Mouse (Mus musculus) testis, postnatal 14 days (tissue): ENCODE measurements around the gene Slc4a5.
A peak's percentile ranks its signal among the peaks of the same experiment; 100 is the strongest.

ENCODE experiments used
- DNase-seq: peaks from one replicate; pipeline ENCODE4 v3.0.0; 2021; ENCODE audit warnings: low spot score

Gene Slc4a5

DNA sequence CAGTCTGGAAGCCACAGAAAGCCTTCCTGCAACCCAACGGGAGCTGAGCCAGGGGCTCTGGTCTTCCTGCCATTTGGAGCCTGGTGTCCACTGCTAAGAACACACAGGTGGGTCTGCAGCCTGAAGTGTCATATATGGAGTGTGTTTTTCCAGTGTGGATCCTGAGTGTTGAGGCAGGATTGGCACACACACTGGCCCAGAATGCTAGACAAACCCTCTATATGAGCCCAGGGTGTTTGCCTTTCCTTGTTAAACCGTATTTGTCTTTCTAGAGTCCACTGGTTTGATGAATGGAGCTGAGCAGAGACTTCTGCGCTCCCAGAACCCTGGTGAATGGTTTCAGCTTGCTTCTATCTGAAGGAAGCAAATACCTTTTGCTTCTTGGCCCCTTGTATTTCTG is at the start of gene Slc4a5:
TSS of gene Slc4a5 (plus strand) at position 15 of the 400 bp plus-strand sequence.
- DNase-seq = no peak

DNA sequence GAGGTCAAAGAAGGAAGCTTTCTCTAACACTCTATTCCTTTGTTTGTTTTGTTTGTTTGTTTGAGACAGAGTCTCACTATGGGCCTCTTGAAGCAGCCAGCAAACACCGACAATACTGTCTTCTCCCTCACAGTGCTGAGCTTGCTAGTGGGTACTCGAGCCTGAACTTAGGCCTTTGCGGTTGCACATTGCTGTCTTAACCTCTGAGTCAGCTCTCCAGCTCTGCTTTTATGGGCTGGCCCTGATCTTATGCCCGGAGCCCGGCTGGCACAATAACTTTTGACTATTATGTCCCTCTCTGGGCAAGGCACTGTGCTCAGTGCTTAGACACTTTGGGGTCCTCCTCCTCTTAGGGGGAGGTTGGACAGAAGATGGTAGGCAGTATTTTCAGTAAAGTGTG is 49.8 kb upstream of the Slc4a5 start:
- no peak for DNase-seq

- no peak for DNase-seq
Measured at GRCm38 (mm10) chr6:83171063-83171462, 48.6 kb upstream of the Slc4a5 start.

GRCm38 (mm10) chr6:83172240-83172920 is 47.2 kb upstream of the Slc4a5 start:
- DNase-seq = no peak

- no peak for DNase-seq
Measured at GRCm38 (mm10) chr6:83175996-83176395, 43.6 kb upstream of the Slc4a5 start.

DNA sequence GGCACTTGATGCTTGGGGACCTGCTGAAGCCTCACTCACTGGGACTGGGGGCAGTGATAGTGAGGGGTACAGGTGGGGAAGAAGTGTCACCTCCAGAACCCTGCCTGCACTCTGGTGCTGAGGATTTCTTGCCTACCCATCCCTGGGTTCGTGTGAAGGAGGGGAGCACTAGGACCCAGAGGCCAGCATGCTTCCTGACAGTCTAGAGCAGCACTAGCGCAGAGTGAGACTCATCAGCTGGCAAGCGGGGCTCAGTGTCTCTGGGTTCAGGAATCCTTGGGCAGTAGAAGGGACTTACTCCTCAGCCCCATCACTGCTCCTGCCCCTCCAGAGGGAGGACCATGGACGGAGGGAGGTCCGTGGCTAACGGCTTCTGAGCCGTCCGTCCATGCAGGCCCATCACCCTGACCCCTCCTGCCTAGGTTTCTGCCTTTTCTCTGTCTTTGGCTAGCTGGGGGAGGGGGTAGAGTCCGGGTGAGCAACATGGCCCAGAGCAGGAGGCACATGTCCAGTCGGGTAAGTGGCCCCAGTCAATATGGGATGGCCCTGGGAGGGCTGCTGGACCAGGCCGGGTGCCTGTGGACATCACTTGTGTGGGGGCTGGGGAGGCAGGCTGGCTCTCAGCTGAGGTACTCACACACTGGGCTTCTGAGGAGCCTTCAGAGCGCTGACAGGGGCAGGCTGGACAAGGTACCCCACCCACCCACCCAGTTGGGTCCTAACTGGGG is 40.1 kb upstream of the Slc4a5 start:
- no peak for DNase-seq

DNA sequence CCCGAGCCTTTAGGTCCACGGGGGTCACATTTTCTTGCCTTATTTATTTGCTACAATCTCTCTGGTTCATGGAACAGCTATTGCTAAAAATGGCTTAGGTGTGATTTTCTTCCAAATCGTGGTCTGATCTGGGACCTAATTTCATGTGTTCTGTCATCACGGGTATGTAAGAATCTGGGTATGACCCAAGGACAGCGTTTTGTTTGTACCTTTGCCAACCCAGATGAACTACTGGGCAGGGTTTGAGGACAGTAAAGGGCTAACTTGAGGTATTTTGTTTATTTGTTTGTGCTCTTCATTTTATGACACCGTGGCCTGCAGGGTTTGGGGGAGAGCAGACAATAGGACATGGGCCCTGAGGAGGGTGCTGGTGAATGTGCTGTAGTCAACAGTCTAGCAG is 39.0 kb upstream of the Slc4a5 start:
- no peak for DNase-seq

GRCm38 (mm10) chr6:83184858-83185435 is 34.7 kb upstream of the Slc4a5 start:
- no peak for DNase-seq

- peak; percentile 64 for DNase-seq
Measured at GRCm38 (mm10) chr6:83185895-83186861, 33.5 kb upstream of the Slc4a5 start.

GRCm38 (mm10) chr6:83186946-83187345 is 32.7 kb upstream of the Slc4a5 start:
- DNase-seq = no peak

DNA sequence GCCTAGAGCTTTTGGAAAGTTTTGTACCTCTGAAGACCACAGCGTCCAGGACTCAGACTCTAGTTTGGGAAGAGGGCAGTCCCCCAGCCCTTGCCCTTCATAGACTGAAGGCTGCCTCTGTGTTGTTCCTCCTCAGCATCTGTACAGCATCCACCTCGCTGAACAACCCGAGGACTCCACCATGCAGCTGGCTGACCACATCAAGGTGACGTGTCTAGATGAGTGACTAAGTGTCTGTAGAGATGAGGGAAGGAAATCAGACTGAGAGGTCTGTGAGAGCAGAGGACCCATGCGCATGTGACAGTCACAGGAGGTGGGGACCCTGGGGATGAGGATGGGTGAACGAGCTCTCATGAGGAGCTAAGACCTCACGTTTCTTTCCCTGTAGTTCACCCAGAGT is 26.1 kb upstream of the Slc4a5 start:
- DNase-seq = no peak

DNA sequence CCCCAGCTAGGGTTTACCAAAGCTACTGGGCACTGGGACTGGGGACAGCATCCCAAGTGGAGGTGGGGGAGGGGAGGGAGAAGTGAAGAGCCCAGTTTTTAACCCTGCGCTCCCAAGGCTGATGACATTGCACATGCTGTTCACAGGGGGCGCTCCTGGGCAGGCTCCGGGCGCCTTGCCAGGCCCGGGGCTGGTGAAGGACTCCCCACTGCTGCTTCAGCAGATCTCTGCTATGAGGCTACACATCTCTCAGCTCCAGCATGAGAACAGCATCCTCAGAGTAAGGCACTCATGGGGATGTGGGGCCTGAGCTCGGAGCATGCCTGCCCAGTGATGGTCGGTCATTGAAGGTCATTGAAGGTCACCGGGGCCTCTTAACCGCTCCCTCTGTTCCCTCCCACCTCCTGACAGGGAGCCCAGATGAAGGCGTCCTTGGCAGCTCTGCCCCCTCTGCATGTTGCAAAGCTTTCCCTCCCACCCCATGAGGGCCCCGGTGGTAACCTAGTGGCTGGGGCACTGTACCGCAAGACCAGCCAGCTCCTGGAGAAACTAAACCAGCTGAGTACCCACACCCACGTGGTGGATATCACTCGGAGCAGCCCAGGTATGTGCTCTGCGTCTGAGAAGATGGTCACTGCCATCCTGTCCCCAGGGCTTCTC is 22.2 kb upstream of the Slc4a5 start:
- peak; percentile 59 for DNase-seq

- DNase-seq = no peak
Measured at GRCm38 (mm10) chr6:83203320-83203719, 16.3 kb upstream of the Slc4a5 start.

- no peak for DNase-seq
Measured at GRCm38 (mm10) chr6:83205851-83206250, 13.8 kb upstream of the Slc4a5 start.

- no peak for DNase-seq
Measured at GRCm38 (mm10) chr6:83206321-83206720, 13.3 kb upstream of the Slc4a5 start.

DNA sequence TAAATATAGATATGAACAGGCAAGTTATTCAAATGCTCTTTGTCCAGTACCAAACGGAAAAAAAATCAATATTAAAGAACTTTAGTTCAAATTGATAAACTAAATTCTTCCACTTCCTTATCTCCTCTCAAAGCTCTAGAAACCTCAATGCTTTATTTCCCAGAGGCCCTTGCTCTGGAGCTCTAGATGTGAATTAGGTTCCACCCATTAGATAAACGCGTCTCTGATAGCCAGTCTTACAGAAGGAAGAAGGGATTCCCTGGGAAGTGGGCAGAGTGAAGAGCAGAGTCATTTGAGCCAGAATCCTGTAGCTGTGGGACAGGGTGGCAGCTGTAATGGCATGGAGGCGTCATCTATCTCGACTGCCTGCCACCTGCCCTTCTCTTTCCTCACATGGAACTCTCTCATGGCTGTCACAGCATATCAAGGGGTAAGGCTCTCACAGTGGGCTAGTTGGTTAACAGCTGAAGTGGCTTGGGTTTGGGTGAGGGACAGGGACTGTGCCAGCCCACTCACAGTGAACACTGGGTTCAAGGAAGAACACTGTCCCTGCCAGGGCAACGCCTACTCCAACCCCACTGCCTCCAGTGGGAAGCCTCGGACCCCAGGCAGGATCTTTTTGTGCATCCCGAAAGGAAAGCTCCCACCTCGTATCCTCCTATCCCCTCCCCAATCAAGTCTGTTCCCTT is 12.1 kb upstream of the Slc4a5 start:
- no peak for DNase-seq

DNA sequence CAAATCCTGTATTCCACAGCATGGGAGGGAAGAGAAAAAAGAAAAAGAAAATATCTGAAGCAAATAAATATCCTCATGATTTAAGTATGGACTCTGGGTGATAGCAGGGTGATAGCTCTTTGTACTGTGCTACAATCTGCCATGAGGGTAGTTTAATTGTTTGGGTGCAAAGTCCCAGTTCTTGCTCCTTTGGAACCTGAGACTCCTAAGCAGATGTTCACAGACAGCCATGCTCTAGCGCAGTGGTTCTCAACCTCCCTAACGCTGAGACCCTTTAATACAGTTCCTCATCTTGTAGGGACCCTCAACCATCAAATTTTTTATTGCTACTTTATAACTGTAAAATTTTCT is 11.6 kb upstream of the Slc4a5 start:
- no peak for DNase-seq

- no peak for DNase-seq
Measured at GRCm38 (mm10) chr6:83210495-83210894, 9.1 kb upstream of the Slc4a5 start.

- no peak for DNase-seq
Measured at GRCm38 (mm10) chr6:83211526-83211925, 8.1 kb upstream of the Slc4a5 start.

DNA sequence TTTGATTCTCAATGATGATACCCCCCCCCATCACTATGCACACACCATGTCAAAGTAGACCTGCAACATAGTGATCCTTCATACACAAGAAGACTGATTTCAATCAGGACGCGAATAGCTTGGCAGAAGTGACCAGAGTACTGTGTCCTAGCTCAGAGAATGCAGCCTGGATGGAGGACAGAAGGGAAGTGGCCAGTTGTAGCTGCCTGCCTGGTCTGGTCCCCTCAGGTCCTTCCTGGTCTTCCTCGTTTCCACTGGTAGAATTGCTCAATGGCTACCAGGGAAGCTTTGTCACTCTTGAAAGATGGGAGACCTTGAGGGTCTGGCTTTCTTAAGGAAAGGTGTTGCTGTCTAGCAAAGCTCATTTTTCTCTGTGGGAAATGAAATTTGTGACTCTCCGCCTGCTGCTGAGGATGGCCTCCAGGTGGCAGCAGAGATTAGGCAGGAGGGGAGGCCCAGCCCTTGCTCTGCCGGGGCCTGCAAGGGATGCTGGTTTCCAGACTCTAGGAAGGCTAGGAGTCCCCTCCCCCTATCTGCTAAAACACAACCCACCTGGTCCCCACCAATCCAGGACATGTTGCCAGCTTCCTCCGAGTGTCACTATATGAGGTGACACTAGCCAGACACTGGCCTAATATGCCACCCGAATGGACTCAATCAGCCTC is 4.5 kb upstream of the Slc4a5 start:
- no peak for DNase-seq

- DNase-seq = no peak
Measured at GRCm38 (mm10) chr6:83231486-83231885, 11.9 kb downstream of the Slc4a5 start.
